Mouse (Mus musculus) liver, embryonic 12.5 days (tissue): ENCODE data around the gene Tpm1. TPM values are rescaled to one million over a fixed set of nuclear protein-coding genes. Genes with fewer than 3 reads are reported as not detected.
A peak's percentile ranks its signal among the peaks of the same experiment; 100 is the strongest.

ENCODE experiments used
- ATAC-seq: fragments of 200-750 bp; cut with Nextera tagmentation; 2 replicates; pipeline ENCODE4 v1.8.0; 2017; ENCODE audit warnings: moderate number of reproducible peaks, mild to moderate bottlenecking, moderate library complexity
- H3K27ac ChIP-seq: fragments of 300-500 bp; sonication (generic); 2 replicates; pipeline ENCODE4 v1.5.1; 2016; ENCODE audit warnings: mild to moderate bottlenecking
- H3K27me3 ChIP-seq: fragments of 300-500 bp; sonication (generic); replicated peaks from 2 replicates; pipeline ENCODE4 v1.6.1; 2016; ENCODE audit warnings: mild to moderate bottlenecking, moderate library complexity
- H3K36me3 ChIP-seq: fragments of 300-500 bp; sonication (generic); 2 replicates; pipeline ENCODE4 v1.6.1; 2016; ENCODE audit warnings: mild to moderate bottlenecking, moderate library complexity
- H3K4me1 ChIP-seq: fragments of 300-500 bp; sonication (generic); 2 replicates; pipeline ENCODE4 v1.6.1; 2016
- H3K4me2 ChIP-seq: fragments of 300-500 bp; sonication (generic); 2 replicates; pipeline ENCODE4 v1.6.1; 2016; ENCODE audit warnings: mild to moderate bottlenecking, moderate library complexity
- H3K4me3 ChIP-seq: fragments of 300-500 bp; sonication (generic); 2 replicates; pipeline ENCODE4 v1.5.1; 2016; ENCODE audit warnings: mild to moderate bottlenecking, moderate library complexity
- H3K9ac ChIP-seq: fragments of 300-500 bp; sonication (generic); 2 replicates; pipeline ENCODE4 v1.6.1; 2016; ENCODE audit warnings: mild to moderate bottlenecking, moderate library complexity
- H3K9me3 ChIP-seq: fragments of 300-500 bp; sonication (generic); replicated peaks from 2 replicates; pipeline ENCODE4 v1.6.1; 2016; ENCODE audit warnings: mild to moderate bottlenecking, moderate library complexity
- WGBS: fragments of 180-500 bp; shearing (Covaris S2); methylation state at CpG from one replicate; pipeline ENCODE4 v1.1.7; 2016; ENCODE audit not compliant: insufficient replicate concordance; 5-methylcytosine and 5-hydroxymethylcytosine counted together
- polyA plus RNA-seq: library from polyadenylated mRNA; unstranded; fragments of >200 nt; fragmentation: Nextera tagmentation; extraction: Ambion mirVana; gene quantifications from 2 replicates; pipeline ENCODE4 v1.2.1, GENCODE M21; 2016

The Tpm1 gene
- polyA plus RNA-seq, 1 experiment from 2014 or later, result 214 TPM

DNA sequence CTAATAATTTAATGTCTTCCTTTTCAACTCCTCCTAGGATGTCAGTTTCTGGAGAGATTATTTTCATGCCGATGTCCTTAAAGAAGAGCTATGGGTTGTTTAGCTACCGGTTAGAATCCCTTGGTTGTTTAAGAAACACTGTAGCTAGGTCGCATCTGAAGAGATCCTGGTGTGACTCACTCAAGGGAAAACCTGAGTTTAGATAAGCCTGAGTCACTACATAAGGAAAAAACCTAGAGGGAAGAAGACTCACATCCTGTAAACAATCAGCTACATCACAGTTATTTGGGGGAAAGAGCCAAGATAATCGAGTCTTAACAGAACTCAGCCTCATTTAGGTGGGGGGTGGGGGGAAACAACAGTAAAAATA, 3.9 kb downstream of the Tpm1 start:
- Histone ChIP-seq H3K27ac (no peak overlapping the region), H3K36me3 (0 out of 2 replicates have a peak, but pooled peaks cover 4% of the 10 kb centered on the region), H3K9ac (no peak overlapping the region), H3K4me1 (peaks cover 72% of the 10 kb centered on the region), H3K4me3 (no peak overlapping the region), H3K27me3 (peaks cover 54% of the 10 kb centered on the region), H3K4me2 (0 out of 2 replicates have a peak overlapping the region, but pooled peaks have one; percentile 16), H3K9me3 (no peaks in the 10 kb centered on the region)
- 14% methylated on average over 4 of the region's 4 CpGs for WGBS
- ATAC-seq, result no peak

DNA sequence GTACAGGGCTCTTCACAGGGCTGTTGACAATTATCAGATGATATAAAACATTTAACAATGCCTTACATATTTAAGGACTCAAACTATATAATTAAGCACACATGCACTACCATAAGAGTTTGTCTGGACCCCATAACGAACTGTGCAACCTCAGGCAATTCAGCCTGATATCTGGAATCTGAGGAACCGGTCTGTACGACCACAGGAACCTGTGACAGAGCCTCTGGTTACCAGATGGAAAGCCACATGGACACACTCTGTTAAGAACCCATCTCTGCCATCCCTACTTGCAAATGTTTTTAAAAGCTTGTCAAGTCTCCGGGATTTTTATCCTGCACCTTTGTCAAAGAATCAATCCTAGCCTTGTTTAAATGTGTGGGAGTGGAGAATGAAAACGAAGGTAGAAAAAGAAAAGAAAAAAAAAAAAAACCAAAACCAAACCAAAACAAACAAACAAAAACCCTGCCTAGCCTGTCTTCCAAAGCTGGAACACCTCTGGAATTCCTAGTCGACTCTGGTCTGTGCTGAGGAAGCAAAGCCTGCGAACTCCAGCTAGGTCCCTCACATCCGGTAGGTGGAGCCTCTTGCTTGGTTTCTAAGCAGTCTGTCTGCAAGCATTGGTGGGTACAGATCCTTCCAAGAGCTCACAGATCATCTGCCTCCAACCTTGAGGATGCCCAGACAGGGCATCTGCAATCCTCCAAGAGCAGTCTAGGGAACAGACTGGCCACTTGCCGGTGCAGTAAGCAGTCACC, 4.5 kb downstream of the Tpm1 start:
- Histone ChIP-seq H3K9ac (no peak overlapping the region), H3K4me1 (peaks cover 75% of the 10 kb centered on the region), H3K36me3 (0 out of 2 replicates have a peak, but pooled peaks cover 4% of the 10 kb centered on the region), H3K4me3 (peak overlapping the region; percentile 80; the same call in 1 of the 2 replicates), H3K27ac (no peak overlapping the region), H3K9me3 (no peaks in the 10 kb centered on the region), H3K27me3 (peaks cover 49% of the 10 kb centered on the region), H3K4me2 (peak overlapping the region; percentile 78)
- WGBS, result 15% methylated on average over 9 of the region's 9 CpGs
- ATAC-seq, result no peak

GRCm38 (mm10) chr9:67043231-67044199, 5.7 kb downstream of the Tpm1 start:
- ATAC-seq, result peak; percentile 94
- peak overlapping the region; percentile 78 for H3K4me2 ChIP-seq
- H3K27me3 ChIP-seq, result peaks cover 37% of the 10 kb centered on the region
- H3K9ac ChIP-seq, result peak overlapping the region; percentile 96
- H3K4me1 ChIP-seq, result peaks cover 75% of the 10 kb centered on the region
- H3K27ac ChIP-seq, result peak overlapping the region; percentile 98
- WGBS, result under 1% methylated on average over 64 of the region's 73 CpGs
- H3K36me3 ChIP-seq, result peaks cover 11% of the 10 kb centered on the region
- H3K4me3 ChIP-seq, result peak overlapping the region; percentile 80
- H3K9me3 ChIP-seq, result no peaks in the 10 kb centered on the region

DNA sequence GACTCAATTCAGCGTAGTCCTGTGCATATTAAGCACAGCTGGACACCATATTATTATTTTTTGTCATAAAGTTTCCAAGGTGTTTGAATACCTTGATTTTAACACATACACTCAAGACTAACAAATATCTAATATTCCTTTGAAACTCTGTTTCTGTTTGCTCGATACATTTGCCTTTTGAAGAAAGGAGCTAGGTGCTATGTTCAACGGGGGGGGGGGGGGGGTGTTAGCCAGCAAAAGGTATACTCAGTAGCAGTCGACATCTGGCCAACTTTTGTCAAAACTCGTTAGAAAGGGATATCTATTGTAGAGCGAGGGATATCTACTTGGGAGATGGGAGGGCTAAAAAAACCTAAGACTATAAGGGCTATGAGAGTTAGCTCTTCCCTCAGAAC, 6.4 kb downstream of the Tpm1 start:
- H3K9ac ChIP-seq, result peak overlapping the region; percentile 96
- H3K9me3 ChIP-seq, result no peaks in the 10 kb centered on the region
- no peak for ATAC-seq
- peak overlapping the region; percentile 80 for H3K4me3 ChIP-seq
- H3K4me1 ChIP-seq, result peaks cover 75% of the 10 kb centered on the region
- H3K27me3 ChIP-seq, result peaks cover 30% of the 10 kb centered on the region
- WGBS, result 12% methylated on average over 6 of the region's 6 CpGs
- H3K27ac ChIP-seq, result peak overlapping the region; percentile 98
- peak overlapping the region; percentile 78 for H3K4me2 ChIP-seq
- peaks cover 13% of the 10 kb centered on the region for H3K36me3 ChIP-seq

DNA sequence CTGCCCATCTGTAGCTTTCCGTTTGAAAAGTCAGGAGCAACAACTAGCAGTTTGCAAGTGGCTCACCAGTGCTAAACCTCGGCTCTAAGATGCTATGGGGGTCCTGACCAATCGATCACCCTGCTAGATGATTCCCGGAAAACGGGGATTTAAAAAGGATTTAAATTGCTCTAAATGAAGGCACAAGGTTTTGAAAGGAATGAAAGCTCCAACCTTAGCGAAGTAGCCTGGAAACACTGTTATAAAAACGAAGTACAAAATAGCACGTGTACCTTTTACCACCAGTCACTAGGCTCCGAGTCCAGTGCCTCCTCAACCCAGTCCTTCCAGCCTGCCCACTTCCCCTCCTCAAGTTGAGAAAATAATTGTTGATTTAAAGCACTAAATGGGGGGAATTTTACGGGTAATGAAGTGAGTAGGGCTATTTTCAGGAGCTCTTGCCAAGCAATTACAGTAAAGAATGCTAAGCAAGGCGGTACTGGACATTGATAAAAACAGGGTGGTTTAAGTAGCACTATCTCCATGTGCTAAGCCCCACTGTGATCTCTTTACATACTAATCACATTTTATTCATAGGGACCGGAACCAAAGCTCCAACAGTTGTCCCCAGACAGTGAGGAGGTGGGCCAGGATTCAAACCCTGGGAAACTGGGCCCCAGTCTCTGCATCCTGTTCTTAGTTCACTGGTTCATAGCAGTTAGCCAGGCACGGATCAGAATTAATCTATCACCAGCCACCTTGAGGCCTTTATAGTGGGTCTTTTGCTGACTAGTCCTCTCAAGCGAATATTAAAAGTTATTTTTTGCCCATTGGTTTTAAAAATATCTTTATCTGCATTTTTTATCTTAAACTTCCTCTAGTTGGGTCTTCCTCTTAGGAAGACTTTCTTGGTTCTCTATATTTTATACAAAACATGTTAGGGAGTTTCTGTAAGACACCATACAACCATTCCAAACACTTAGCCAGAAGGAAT, 7.1 kb downstream of the Tpm1 start:
- Histone ChIP-seq H3K9ac (peak overlapping the region; percentile 96), H3K27me3 (peaks cover 23% of the 10 kb centered on the region), H3K27ac (peak overlapping the region; percentile 98), H3K4me2 (peak overlapping the region; percentile 78), H3K4me3 (peak overlapping the region; percentile 80), H3K4me1 (peaks cover 76% of the 10 kb centered on the region), H3K9me3 (no peaks in the 10 kb centered on the region), H3K36me3 (peaks cover 16% of the 10 kb centered on the region)
- no peak for ATAC-seq
- WGBS, result 22% methylated on average over 14 of the region's 14 CpGs

GRCm38 (mm10) chr9:67040963-67041839, 8.0 kb downstream of the Tpm1 start:
- no peaks in the 10 kb centered on the region for H3K9me3 ChIP-seq
- WGBS, result 31% methylated on average over 4 of the region's 4 CpGs
- peaks cover 78% of the 10 kb centered on the region for H3K4me1 ChIP-seq
- H3K4me2 ChIP-seq, result peak overlapping the region; percentile 78
- peak; percentile 38 for ATAC-seq
- peaks cover 23% of the 10 kb centered on the region for H3K36me3 ChIP-seq
- peak overlapping the region; percentile 80 for H3K4me3 ChIP-seq
- H3K9ac ChIP-seq, result peak overlapping the region; percentile 96
- peaks cover 13% of the 10 kb centered on the region for H3K27me3 ChIP-seq
- peak overlapping the region; percentile 98 for H3K27ac ChIP-seq

GRCm38 (mm10) chr9:67039867-67040266, 9.3 kb downstream of the Tpm1 start:
- Histone ChIP-seq H3K27ac (peak overlapping the region; percentile 98), H3K9me3 (peaks cover 11% of the 10 kb centered on the region), H3K9ac (peak overlapping the region; percentile 96), H3K36me3 (peaks cover 37% of the 10 kb centered on the region), H3K4me3 (peak overlapping the region; percentile 80), H3K4me1 (peaks cover 75% of the 10 kb centered on the region), H3K27me3 (peaks cover under 1% of the 10 kb centered on the region; the same call in 1 of the 2 replicates), H3K4me2 (peak overlapping the region; percentile 78)
- 45% methylated on average over 10 of the region's 10 CpGs for WGBS
- ATAC-seq, result no peak

- Histone ChIP-seq H3K4me1 (peaks cover 67% of the 10 kb centered on the region), H3K9ac (peak overlapping the region; percentile 40; the same call in 1 of the 2 replicates), H3K4me3 (no peak overlapping the region)
These were observed 10.5 kb downstream of the Tpm1 start for GRCm38 (mm10) chr9:67038686-67039085.

DNA sequence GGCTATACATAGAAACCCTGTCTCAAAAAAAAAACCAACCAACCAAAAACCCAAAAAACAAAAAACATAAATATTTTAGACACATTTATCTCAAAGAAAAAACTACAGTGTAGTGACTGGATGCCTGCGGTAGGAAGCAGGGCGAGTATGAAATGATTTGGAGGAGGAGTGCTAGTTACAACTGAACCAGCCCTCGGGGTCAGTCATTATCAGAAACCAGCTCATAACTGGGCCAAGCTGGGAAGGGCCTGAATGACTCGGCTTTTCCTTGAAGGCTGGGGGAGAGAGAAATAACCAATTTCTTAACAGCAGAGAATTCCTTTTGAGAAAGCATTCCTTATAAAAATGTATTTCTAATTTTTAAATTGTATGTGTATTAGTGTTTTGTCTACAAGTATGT, 11.5 kb downstream of the Tpm1 start:
- Histone ChIP-seq H3K27ac (peak overlapping the region; percentile 98), H3K4me2 (peak overlapping the region; percentile 78), H3K27me3 (no peaks in the 10 kb centered on the region), H3K36me3 (peaks cover 59% of the 10 kb centered on the region), H3K9me3 (peaks cover 15% of the 10 kb centered on the region), H3K4me3 (no peak overlapping the region), H3K9ac (peak overlapping the region; percentile 47; the same call in 1 of the 2 replicates), H3K4me1 (peaks cover 66% of the 10 kb centered on the region)
- WGBS, result 35% methylated on average over 4 of the region's 4 CpGs
- peak; percentile 50; the same call in 1 of the 2 replicates for ATAC-seq

More at GRCm38 (mm10) chr9:67038686-67039085, 10.5 kb downstream of the Tpm1 start:
- no peak for ATAC-seq
- Histone ChIP-seq H3K36me3 (peaks cover 48% of the 10 kb centered on the region), H3K27me3 (no peaks in the 10 kb centered on the region), H3K9me3 (peaks cover 15% of the 10 kb centered on the region), H3K27ac (peak overlapping the region; percentile 98), H3K4me2 (peak overlapping the region; percentile 78)
- 64% methylated on average over 7 of the region's 7 CpGs for WGBS

- Histone ChIP-seq H3K4me2 (peak overlapping the region; percentile 78; the same call in 1 of the 2 replicates), H3K9me3 (peaks cover 15% of the 10 kb centered on the region), H3K27me3 (no peaks in the 10 kb centered on the region), H3K27ac (peak overlapping the region; percentile 98), H3K36me3 (peaks cover 69% of the 10 kb centered on the region), H3K9ac (peak overlapping the region; percentile 5; the same call in 1 of the 2 replicates), H3K4me3 (no peak overlapping the region), H3K4me1 (peaks cover 56% of the 10 kb centered on the region)
- no peak for ATAC-seq
- 69% methylated on average over 2 of the region's 2 CpGs for WGBS
These were observed 12.6 kb downstream of the Tpm1 start for GRCm38 (mm10) chr9:67036527-67037118.
